Mouse (Mus musculus): Measurements from ENCODE around the gene Hsdl1.

Hsdl1 gene

GRCm38 (mm10) chr8:119574437-119575365, at the start of gene Hsdl1, which contains the start of gene Dnaaf1:
TSS of gene Hsdl1 (minus strand) at chr8:119575183.
TSS of gene Dnaaf1 (plus strand) at chr8:119575235.
- peak; percentile 94 for DNase-seq (ENCODE audit: inconsistent ontology term)

GRCm38 (mm10) chr8:119623744-119624143, 48.8 kb upstream of the Hsdl1 start:
- DNase-seq (ENCODE audit: inconsistent ontology term), result no peak

DNA sequence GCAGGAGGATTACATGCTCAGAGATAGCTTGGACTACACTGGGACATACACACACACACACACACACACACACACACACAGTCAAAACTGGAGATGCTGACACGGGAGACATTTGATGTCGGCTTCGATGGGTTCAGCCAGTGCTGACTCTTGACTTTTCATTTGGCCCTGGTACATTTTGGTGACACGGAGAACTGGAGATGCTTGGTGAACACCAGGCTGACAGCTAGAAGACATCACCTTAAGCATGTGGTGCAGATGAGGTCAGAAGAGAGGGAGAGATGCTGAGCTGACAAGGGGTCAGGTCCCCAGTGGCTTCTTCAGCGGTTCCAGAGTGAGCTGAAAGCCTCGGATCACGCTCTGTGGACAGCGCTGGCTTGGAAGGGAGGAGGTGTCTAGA, 48.1 kb upstream of the Hsdl1 start:
- DNase-seq (ENCODE audit: inconsistent ontology term), result no peak

DNA sequence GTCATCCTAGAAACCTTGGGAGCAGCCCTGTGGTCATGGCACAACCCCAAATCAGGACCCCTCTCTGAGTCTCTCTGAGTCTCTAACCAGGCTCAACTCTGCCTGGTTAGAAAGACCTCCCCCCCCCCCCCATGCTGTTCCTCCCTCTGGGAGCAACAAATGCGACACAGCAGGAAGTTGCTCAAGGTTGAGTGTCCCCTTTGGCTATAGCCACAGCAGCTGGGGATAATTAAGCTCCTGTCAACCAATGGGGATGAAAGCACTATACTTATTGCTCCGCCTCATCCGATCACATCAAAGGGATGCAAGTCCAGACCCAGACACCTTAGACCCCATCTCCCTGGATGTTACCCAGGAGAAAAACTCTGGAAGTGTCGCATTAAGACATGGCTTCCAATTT, 47.6 kb upstream of the Hsdl1 start:
- no peak for DNase-seq (ENCODE audit: inconsistent ontology term)

GRCm38 (mm10) chr8:119620848-119621465, 46.0 kb upstream of the Hsdl1 start:
- DNase-seq (ENCODE audit: inconsistent ontology term), result no peak

- no peak for DNase-seq (ENCODE audit: inconsistent ontology term)
Measured at GRCm38 (mm10) chr8:119620116-119620840, 45.3 kb upstream of the Hsdl1 start.

- no peak for DNase-seq (ENCODE audit: inconsistent ontology term)
Measured at GRCm38 (mm10) chr8:119618887-119619286, 43.9 kb upstream of the Hsdl1 start.

GRCm38 (mm10) chr8:119617586-119617985, 42.6 kb upstream of the Hsdl1 start:
- DNase-seq (ENCODE audit: inconsistent ontology term), result no peak

GRCm38 (mm10) chr8:119616811-119617210, 41.8 kb upstream of the Hsdl1 start:
- no peak for DNase-seq (ENCODE audit: inconsistent ontology term)

GRCm38 (mm10) chr8:119616358-119616757, 41.4 kb upstream of the Hsdl1 start:
- no peak for DNase-seq (ENCODE audit: inconsistent ontology term)

- no peak for DNase-seq (ENCODE audit: inconsistent ontology term)
Measured at GRCm38 (mm10) chr8:119615096-119615495, 40.1 kb upstream of the Hsdl1 start.

DNA sequence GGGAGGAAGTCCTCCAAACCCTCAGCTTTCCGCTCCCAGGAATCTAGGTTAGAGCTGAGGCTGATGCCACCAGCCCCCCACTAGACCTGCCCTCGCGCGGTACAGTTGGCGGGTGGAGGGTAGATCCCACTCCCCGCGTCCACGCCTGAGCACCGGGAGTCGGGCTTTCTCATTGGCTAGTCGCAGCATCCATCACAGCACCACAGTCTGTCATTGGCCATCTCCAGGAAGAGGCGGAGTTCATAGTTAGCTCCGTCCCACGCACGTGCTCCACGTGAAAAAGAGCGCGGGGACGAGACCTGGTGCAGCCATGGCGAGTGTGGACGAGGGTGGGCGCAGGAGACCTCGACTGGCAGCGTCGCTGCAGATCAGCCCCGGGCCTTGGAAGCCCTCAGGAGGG, 37.5 kb upstream of the Hsdl1 start, which contains the start of gene Adad2:
Adad2 (plus strand) TSS at position 277 of the 400 bp plus-strand sequence.
- no peak for DNase-seq (ENCODE audit: inconsistent ontology term)

GRCm38 (mm10) chr8:119606224-119606623, 31.2 kb upstream of the Hsdl1 start:
- no peak for DNase-seq (ENCODE audit: inconsistent ontology term)

GRCm38 (mm10) chr8:119604996-119605395, 30.0 kb upstream of the Hsdl1 start, which contains the start of gene Taf1c:
TSS of gene Taf1c (minus strand) at chr8:119605222.
- DNase-seq (ENCODE audit: inconsistent ontology term), result peak; percentile 89

GRCm38 (mm10) chr8:119604398-119604803, 29.4 kb upstream of the Hsdl1 start:
- DNase-seq (ENCODE audit: inconsistent ontology term), result no peak

DNA sequence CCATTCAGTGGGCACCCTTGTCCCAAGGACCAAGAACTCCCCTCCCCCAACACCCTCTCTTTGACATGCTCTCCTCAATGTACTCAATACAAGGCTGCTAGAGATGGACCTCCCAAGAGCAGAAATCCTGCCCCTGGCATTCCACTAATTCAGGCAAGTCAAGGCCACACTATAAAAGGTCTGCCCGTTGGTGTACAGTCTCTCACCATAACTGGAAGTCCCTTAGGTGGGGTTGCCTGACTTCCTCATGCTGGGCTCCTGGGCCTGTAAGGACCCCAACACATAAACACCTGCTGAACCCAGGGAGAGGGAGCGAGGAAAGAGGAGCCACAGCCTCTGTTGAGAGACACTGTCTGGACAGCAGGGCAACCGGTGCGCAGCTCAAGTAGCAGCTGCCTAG, 28.8 kb upstream of the Hsdl1 start:
- DNase-seq (ENCODE audit: inconsistent ontology term), result no peak

DNA sequence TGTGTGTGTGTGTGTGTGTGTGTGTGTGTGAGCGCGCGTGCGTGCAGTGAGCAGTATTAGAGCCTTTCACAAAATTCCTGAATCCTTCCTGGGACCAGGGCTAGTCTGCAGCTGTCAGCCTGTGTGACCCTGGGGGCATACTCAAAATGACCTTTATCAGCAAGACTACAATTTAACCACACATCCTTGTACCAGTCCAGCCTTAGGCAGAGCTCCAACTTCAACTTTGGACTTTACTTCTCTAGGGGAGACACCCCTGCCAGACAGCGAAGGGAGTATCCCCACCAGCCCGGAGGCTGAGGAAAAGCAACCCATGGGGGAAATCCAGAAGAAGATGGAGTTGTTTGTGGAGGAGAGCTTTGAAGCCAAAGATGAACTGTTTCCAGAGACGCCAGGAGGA, 16.5 kb upstream of the Hsdl1 start:
- no peak for DNase-seq (ENCODE audit: inconsistent ontology term)

GRCm38 (mm10) chr8:119590348-119590747, 15.4 kb upstream of the Hsdl1 start:
- no peak for DNase-seq (ENCODE audit: inconsistent ontology term)

DNA sequence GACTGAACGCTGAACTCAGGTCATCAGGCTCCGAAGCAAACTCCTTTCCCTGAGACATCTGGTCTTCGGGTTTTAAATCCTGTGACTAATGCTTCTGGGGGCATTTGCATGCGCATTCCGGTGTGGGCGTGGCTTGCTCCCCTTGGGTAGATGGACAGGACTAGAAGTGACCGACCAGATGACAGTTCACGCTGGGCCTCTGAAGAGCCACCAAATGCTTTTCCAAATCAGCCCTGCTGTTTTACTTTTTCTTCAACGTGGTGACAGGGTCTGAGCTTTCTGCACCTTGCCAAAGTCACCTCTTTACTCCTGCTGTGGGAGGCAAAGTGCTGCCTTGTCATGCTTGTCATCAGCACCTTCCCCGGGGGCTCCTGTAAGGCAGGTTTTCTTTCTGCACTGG, 13.9 kb upstream of the Hsdl1 start:
- no peak for DNase-seq (ENCODE audit: inconsistent ontology term)

DNA sequence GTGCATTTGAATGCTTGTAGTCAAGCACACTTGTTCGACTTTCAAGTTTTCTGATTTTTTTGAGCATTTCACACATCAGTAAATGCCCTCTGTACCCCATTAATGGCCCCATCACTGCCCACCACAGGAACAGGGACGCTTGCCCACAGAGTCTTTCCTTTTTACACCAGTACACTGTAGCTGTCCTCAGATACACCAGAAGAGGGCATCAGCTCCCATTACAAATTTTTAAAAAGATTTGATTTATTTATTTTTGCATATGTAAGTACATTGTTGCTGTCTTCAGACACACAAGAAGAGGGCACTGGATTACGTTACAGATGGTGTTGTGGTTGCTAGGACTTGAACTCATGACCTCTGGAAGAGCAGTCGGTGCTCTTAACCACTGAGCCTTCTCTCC, 13.3 kb upstream of the Hsdl1 start:
- no peak for DNase-seq (ENCODE audit: inconsistent ontology term)

- no peak for DNase-seq (ENCODE audit: inconsistent ontology term)
Measured at GRCm38 (mm10) chr8:119585901-119586300, 10.9 kb upstream of the Hsdl1 start.

Data from Muller cell, postnatal 12 days (primary cell).